Mouse (Mus musculus) lung, postnatal 36 days (tissue): ENCODE results near the gene Rtf2.

Experiments used
- DNase-seq: peaks from one replicate; pipeline ENCODE4 v3.0.0; 2022; ENCODE audit warnings: mixed read lengths

The Rtf2 gene

GRCm38 (mm10) chr2:172484696-172485370 is 44.5 kb downstream of the Rtf2 start:
- no peak for DNase-seq

GRCm38 (mm10) chr2:172496736-172497345 is 56.5 kb downstream of the Rtf2 start:
- no peak for DNase-seq

- no peak for DNase-seq
These were observed 58.5 kb downstream of the Rtf2 start for GRCm38 (mm10) chr2:172498823-172499222.

- DNase-seq = no peak
These were observed 60.5 kb downstream of the Rtf2 start for GRCm38 (mm10) chr2:172500752-172501316.

- DNase-seq = peak; percentile 26
These were observed 61.0 kb downstream of the Rtf2 start for GRCm38 (mm10) chr2:172501341-172501740.

- no peak for DNase-seq
These were observed 61.8 kb downstream of the Rtf2 start for GRCm38 (mm10) chr2:172502168-172502567.

GRCm38 (mm10) chr2:172506121-172506520 is 65.8 kb downstream of the Rtf2 start:
- DNase-seq = no peak

GRCm38 (mm10) chr2:172510056-172510712 is 69.8 kb downstream of the Rtf2 start:
- DNase-seq = peak; percentile 4

- no peak for DNase-seq
These were observed 70.5 kb downstream of the Rtf2 start for GRCm38 (mm10) chr2:172510899-172511298.

- no peak for DNase-seq
These were observed 76.1 kb downstream of the Rtf2 start for GRCm38 (mm10) chr2:172516407-172516992.
